Mouse (Mus musculus) liver, embryonic 16.5 days (tissue): ENCODE data around the gene Nlrp2. TPM values are rescaled to one million over a fixed set of nuclear protein-coding genes. Genes with fewer than 3 reads are reported as not detected.

ENCODE experiments used
- ATAC-seq: fragments of 200-750 bp; cut with Nextera tagmentation; 2 replicates; pipeline ENCODE4 v1.8.0; 2017; ENCODE audit warnings: low read depth, mild to moderate bottlenecking, moderate number of reproducible peaks, moderate library complexity
- H3K27ac ChIP-seq: fragments of 300-500 bp; sonication (generic); 2 replicates; pipeline ENCODE4 v1.5.1; 2014; ENCODE audit warnings: mild to moderate bottlenecking, low read length
- H3K27me3 ChIP-seq: fragments of 300-500 bp; sonication (generic); 2 replicates; pipeline ENCODE4 v1.6.1; 2014; ENCODE audit warnings: low read depth, low read length, mixed read lengths; ENCODE audit not compliant: control insufficient read depth, insufficient read depth
- H3K36me3 ChIP-seq: fragments of 300-500 bp; sonication (generic); 2 replicates; pipeline ENCODE4 v1.6.1; 2014; ENCODE audit warnings: mild to moderate bottlenecking; ENCODE audit not compliant: control insufficient read depth, insufficient read depth
- H3K4me1 ChIP-seq: fragments of 300-500 bp; sonication (generic); 2 replicates; pipeline ENCODE4 v1.6.1; 2014; ENCODE audit warnings: low read depth, low read length, mixed read lengths; ENCODE audit not compliant: control insufficient read depth
- H3K4me2 ChIP-seq: fragments of 300-500 bp; sonication (generic); 2 replicates; pipeline ENCODE4 v1.6.1; 2014; ENCODE audit warnings: low read depth, low read length, mixed read lengths
- H3K4me3 ChIP-seq: fragments of 300-500 bp; sonication (generic); 2 replicates; pipeline ENCODE4 v1.5.1; 2014; ENCODE audit warnings: low read depth, mild to moderate bottlenecking, low read length
- H3K9ac ChIP-seq: fragments of 300-500 bp; sonication (generic); 2 replicates; pipeline ENCODE4 v1.6.1; 2014; ENCODE audit warnings: low read depth, low read length
- H3K9me3 ChIP-seq: fragments of 300-500 bp; sonication (generic); replicated peaks from 2 replicates; pipeline ENCODE4 v1.6.1; 2016; ENCODE audit warnings: low read length; ENCODE audit not compliant: control insufficient read depth
- WGBS: fragments of 180-500 bp; shearing (Covaris S2); extraction: QIAGEN DNeasy Blood & Tissue Kit; methylation state at CpG from one replicate; pipeline ENCODE4 v1.1.7; 2014; ENCODE audit not compliant: insufficient replicate concordance; 5-methylcytosine and 5-hydroxymethylcytosine counted together
- polyA plus RNA-seq: library from polyadenylated mRNA; unstranded; fragments of >200 nt; fragmentation: Nextera tagmentation; extraction: Ambion mirVana; gene quantifications from 2 replicates; pipeline ENCODE4 v1.2.1, GENCODE M21; 2015

Nlrp2 gene
- polyA plus RNA-seq = not detected in 2 replicates

DNA sequence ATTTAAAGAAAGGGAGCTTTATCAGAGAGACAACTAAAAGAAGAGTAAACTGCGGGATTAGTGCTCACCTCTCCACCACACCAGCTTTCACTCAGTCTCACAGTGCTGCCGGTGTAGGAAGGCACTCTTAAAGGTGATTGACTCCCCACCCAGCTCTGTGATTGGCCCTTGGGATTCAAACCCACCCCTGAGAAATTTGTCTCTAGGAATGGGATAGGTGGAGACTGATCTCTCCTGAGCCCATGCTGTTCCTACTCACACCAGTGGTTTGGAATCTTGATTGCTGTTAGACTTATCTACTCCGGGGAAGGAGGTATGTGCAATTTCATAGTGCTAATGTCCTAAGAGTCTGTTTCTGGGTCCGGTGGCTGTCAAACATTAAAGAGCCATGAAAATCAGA is at the start of gene Nlrp2:
Gene Nlrp2 (minus strand): TSS at position 101 of the 400 bp plus-strand sequence.
- H3K9me3 ChIP-seq = no peaks in the 10 kb centered on the region; the same call in 1 of the 2 replicates
- no peak within 1 kb of the TSS for H3K27ac ChIP-seq
- no peak within 1 kb of the TSS for H3K4me3 ChIP-seq
- ATAC-seq = no peak
- no peaks in the 10 kb centered on the region for H3K4me1 ChIP-seq
- no peaks in the 10 kb centered on the region for H3K27me3 ChIP-seq
- no peak within 1 kb of the TSS for H3K4me2 ChIP-seq
- no peaks in the 10 kb centered on the region for H3K36me3 ChIP-seq
- no peak within 1 kb of the TSS for H3K9ac ChIP-seq
- WGBS = 59% methylated on average over 4 of the region's 4 CpGs

DNA sequence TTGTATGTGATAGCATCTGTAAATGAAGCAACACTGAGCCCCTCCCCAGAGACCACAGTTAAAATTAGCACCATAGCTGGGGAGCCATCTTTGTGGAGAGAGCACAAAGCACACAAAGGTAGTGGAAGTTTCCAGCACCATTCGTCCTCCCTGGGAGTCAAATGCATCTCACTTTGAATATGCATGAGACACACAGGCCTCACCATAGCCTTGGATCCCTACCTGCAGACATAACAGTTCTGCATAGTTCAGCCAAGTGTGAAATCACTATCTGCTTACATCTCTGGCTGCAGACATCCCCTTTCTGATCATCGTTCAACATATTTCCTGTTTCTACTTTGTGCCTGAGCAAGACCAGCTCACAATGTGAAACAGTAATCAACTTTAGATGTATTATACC is 15.9 kb upstream of the Nlrp2 start:
- Histone ChIP-seq H3K27ac (no peak overlapping the region), H3K4me1 (no peaks in the 10 kb centered on the region), H3K9ac (no peak overlapping the region), H3K27me3 (no peaks in the 10 kb centered on the region), H3K9me3 (no peaks in the 10 kb centered on the region), H3K4me2 (no peak overlapping the region), H3K4me3 (no peak overlapping the region), H3K36me3 (no peaks in the 10 kb centered on the region)
- 55% methylated on average over 2 of the region's 2 CpGs for WGBS
- ATAC-seq = no peak

DNA sequence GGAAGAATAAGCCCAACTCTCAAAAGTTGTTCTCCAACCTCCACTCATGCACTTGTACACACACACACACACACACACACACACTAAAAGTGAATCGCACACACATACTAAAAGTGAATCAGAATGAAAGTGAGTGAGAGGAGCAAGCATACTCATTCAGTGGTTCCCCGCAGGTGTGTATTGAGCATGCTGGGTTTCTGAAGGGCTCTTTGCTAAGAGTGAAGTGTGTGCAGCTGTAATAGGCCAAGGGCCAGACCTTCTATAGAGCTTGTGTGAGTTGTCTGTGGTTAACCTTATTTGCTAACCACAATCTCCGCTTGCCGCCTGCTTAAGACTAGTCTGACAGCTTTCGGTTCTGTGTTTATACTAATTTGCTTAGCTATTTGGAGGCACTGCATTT is 12.8 kb upstream of the Nlrp2 start:
- no peak for ATAC-seq
- Histone ChIP-seq H3K27me3 (no peaks in the 10 kb centered on the region), H3K9ac (no peak overlapping the region), H3K4me1 (no peaks in the 10 kb centered on the region), H3K4me3 (no peak overlapping the region), H3K27ac (no peak overlapping the region), H3K36me3 (no peaks in the 10 kb centered on the region), H3K4me2 (no peak overlapping the region), H3K9me3 (no peaks in the 10 kb centered on the region)
- WGBS = 76% methylated on average over 5 of the region's 5 CpGs

DNA sequence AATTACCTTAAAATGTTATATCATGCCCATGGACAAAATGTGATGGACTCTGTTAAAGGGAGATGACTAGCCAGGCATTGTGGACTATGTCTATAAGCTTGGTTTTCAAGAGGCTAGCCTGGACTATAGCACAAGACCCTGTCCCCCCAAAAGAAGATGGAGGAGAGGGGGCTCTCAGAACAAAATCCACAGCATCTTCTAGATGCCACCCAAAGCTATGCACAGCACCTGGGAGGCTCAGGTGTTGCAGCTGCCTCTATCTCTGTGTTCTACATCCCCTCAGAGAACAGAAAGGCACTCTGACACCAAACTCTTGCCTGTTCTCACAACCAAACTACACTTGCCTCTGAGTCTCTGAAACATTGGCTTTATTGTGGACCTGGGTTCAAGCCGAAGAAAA is 598 bp downstream of the Nlrp2 start, which contains the start of gene Gm5065:
Gene Gm5065 (plus strand): TSS at position 301 of the 400 bp plus-strand sequence.
- Histone ChIP-seq H3K36me3 (no peaks in the 10 kb centered on the region), H3K4me2 (no peak within 1 kb of the TSS), H3K27ac (no peak within 1 kb of the TSS), H3K9ac (no peak within 1 kb of the TSS), H3K4me3 (no peak within 1 kb of the TSS), H3K4me1 (no peaks in the 10 kb centered on the region), H3K27me3 (no peaks in the 10 kb centered on the region), H3K9me3 (no peaks in the 10 kb centered on the region; the same call in 1 of the 2 replicates)
- 59% methylated on average over 1 of the region's 1 CpGs for WGBS
- no peak for ATAC-seq

DNA sequence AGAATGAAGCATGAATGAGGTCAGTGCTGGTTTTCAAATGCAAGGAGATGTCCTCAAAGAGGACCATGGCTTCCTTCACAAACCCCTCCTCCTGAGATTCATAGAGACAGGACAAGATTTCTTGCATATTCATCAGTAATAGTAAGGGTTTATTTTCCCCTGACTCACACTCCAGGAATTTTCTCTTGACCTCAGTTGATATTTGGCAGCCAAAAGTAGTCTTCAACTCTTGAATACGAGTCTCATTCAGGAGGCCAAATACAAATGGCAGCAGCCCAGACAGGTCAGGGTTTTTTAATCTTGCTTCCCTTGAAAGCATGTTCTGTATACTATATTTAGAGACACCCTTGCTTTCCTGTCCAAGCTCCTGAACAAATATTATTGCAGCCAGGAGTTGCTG is 23.3 kb downstream of the Nlrp2 start:
- H3K36me3 ChIP-seq = no peaks in the 10 kb centered on the region
- H3K9ac ChIP-seq = no peak overlapping the region
- no peak overlapping the region for H3K27ac ChIP-seq
- WGBS = 56% methylated on average over 1 of the region's 1 CpGs
- no peaks in the 10 kb centered on the region for H3K9me3 ChIP-seq
- H3K4me1 ChIP-seq = no peaks in the 10 kb centered on the region
- no peak for ATAC-seq
- no peaks in the 10 kb centered on the region for H3K27me3 ChIP-seq
- H3K4me2 ChIP-seq = no peak overlapping the region
- no peak overlapping the region for H3K4me3 ChIP-seq

DNA sequence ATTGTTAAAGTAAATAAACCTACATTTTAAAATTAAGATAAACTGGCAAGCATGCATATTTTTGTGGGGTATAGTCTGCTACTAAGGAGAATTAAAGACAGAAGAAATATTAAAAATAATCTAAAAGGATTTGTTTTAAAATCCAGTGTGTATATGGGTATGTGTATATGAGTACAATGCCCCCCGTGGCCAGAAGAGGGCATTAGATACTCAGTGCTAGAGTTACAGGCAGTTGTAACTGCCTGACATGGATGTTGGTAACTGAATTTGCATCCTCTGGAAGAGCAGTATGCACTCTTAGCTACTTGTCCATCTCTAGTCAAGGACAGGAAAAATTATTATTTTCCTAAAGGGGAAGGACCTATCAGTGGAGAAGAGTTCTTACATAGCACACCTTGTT is 62.6 kb downstream of the Nlrp2 start:
- H3K4me3 ChIP-seq = no peak overlapping the region
- no peaks in the 10 kb centered on the region for H3K36me3 ChIP-seq
- H3K4me2 ChIP-seq = no peak overlapping the region
- no peaks in the 10 kb centered on the region for H3K27me3 ChIP-seq
- H3K9me3 ChIP-seq = no peaks in the 10 kb centered on the region
- H3K9ac ChIP-seq = no peak overlapping the region
- 50% methylated on average over 1 of the region's 1 CpGs for WGBS
- no peak overlapping the region for H3K27ac ChIP-seq
- no peak for ATAC-seq
- H3K4me1 ChIP-seq = no peaks in the 10 kb centered on the region

DNA sequence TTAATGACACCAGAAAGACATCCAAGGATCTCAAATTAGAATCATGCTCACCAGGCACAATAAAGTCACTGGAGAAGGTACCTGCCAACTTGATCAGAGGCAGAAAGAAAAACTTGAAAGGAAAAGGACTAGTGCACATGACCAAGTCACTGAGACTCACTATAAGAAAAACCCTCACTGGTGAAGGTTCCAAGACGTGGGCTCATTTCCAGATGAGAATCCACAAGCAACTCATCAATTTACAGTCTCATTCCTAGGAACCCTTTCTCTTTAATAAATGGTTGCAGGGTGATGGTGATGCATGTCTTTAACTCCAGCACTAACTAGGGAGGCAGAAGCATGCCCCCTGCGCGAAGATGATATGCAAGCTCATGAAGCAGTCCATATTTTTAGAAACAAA is 87.8 kb downstream of the Nlrp2 start:
- no peak overlapping the region for H3K27ac ChIP-seq
- ATAC-seq = no peak
- no peak overlapping the region for H3K9ac ChIP-seq
- no peaks in the 10 kb centered on the region for H3K9me3 ChIP-seq
- no peaks in the 10 kb centered on the region for H3K36me3 ChIP-seq
- H3K27me3 ChIP-seq = no peaks in the 10 kb centered on the region
- WGBS = 50% methylated on average over 3 of the region's 3 CpGs
- no peak overlapping the region for H3K4me3 ChIP-seq
- H3K4me1 ChIP-seq = no peaks in the 10 kb centered on the region
- H3K4me2 ChIP-seq = no peak overlapping the region

Other genes starting within 250 kb of the Nlrp2 start
- not detected in 2 replicates for gene Rfpl4, start 234.1 kb downstream of the Nlrp2 start, polyA plus RNA-seq
- gene Rasl2-9, start 225.1 kb downstream of the Nlrp2 start, polyA plus RNA-seq = 0.11 and 0.27 TPM in 2 replicates
- gene Vmn1r55, start 201.4 kb downstream of the Nlrp2 start, polyA plus RNA-seq = not detected in 2 replicates
- gene Vmn1r56, start 154.3 kb downstream of the Nlrp2 start, polyA plus RNA-seq = not detected in 2 replicates
- not detected in 2 replicates for gene Vmn1r57, start 132.5 kb downstream of the Nlrp2 start, polyA plus RNA-seq
- not detected in 2 replicates for gene Gm5065, start 498 bp downstream of the Nlrp2 start, polyA plus RNA-seq
- gene Vmn1r58, start 62.4 kb upstream of the Nlrp2 start, polyA plus RNA-seq = not detected in 2 replicates
- gene Vmn1r59, start 105.7 kb upstream of the Nlrp2 start, polyA plus RNA-seq = not detected in 2 replicates
- gene Vmn2r28, start 142.9 kb upstream of the Nlrp2 start, polyA plus RNA-seq = not detected in 2 replicates
- gene Vmn1r60, start 196.3 kb upstream of the Nlrp2 start, polyA plus RNA-seq = not detected in 2 replicates